26 mouse cellular contexts compared by ENCODE assay signal in genomic region chr19:55377465-55377864, GRCm38 (mm10).
DNase-seq lines count a peak whose midpoint lies in the region; ATAC-seq lines count a peak whose summit lies in the region.
"Had no signal": no experiment of that assay in that cellular context is flagged by ENCODE, and none has a peak within 500 bp of the region (broad histone marks: within the 10 kb centered on the region; RNA-seq: fewer than 3 reads in every experiment).

No protein-coding gene starts in this region.

- intact Hi-C loops in heart, postnatal 10 days (cut with DNase I): no loop called here

- peaks cover 7% of the 10 kb centered on the region; the same call in 1 of the 2 replicates for H3K36me3 ChIP-seq in liver, embryonic 13.5 days
- H3K36me3 ChIP-seq in liver, embryonic 12.5 days: peaks cover 10% of the 10 kb centered on the region
- H3K36me3 ChIP-seq in midbrain, embryonic 14.5 days (ENCODE audit: control insufficient read depth, insufficient read depth, low read length): no peaks in the 10 kb centered on the region
- no peaks in the 10 kb centered on the region for H3K36me3 ChIP-seq in midbrain, embryonic 10.5 days
- no peaks in the 10 kb centered on the region for H3K36me3 ChIP-seq in midbrain, embryonic 16.5 days (ENCODE audit: control insufficient read depth, insufficient read depth, low read length)
- no peaks in the 10 kb centered on the region for H3K36me3 ChIP-seq in midbrain, embryonic 11.5 days (ENCODE audit: control insufficient read depth, insufficient read depth, low read length)
- 0 out of 2 replicates have a peak, but pooled peaks cover 5% of the 10 kb centered on the region for H3K36me3 ChIP-seq in splenic B cell, adult 2 months (ENCODE audit: control insufficient read depth, insufficient read depth, low read length, poor library complexity, severe bottlenecking)
- H3K36me3 ChIP-seq: embryonic facial prominence, embryonic 13.5 days; embryonic facial prominence, embryonic 15.5 days; forebrain, embryonic 10.5 days; forebrain, embryonic 12.5 days had no signal

- WGBS in liver, embryonic 13.5 days (ENCODE audit: insufficient replicate concordance): 45% methylated on average over 4 of the region's 4 CpGs
- 59% methylated on average over 4 of the region's 4 CpGs for WGBS in liver, embryonic 12.5 days (ENCODE audit: insufficient replicate concordance)
- 81% methylated on average over 4 of the region's 4 CpGs for WGBS in midbrain, embryonic 14.5 days
- WGBS in midbrain, embryonic 10.5 days: 89% methylated on average over 4 of the region's 4 CpGs
- 85% methylated on average over 4 of the region's 4 CpGs for WGBS in midbrain, embryonic 16.5 days
- WGBS in midbrain, embryonic 11.5 days: 91% methylated on average over 4 of the region's 4 CpGs

- no peaks in the 10 kb centered on the region for H3K9me3 ChIP-seq in liver, embryonic 13.5 days (replicated peaks)
- no peaks in the 10 kb centered on the region for H3K9me3 ChIP-seq in liver, embryonic 12.5 days (replicated peaks)
- H3K9me3 ChIP-seq in midbrain, embryonic 14.5 days (ENCODE audit: control insufficient read depth, low read length): no peaks in the 10 kb centered on the region
- no peaks in the 10 kb centered on the region for H3K9me3 ChIP-seq in midbrain, embryonic 10.5 days (replicated peaks)
- no peaks in the 10 kb centered on the region for H3K9me3 ChIP-seq in midbrain, embryonic 16.5 days (replicated peaks; ENCODE audit: control insufficient read depth, low read length, poor library complexity, severe bottlenecking)
- no peaks in the 10 kb centered on the region for H3K9me3 ChIP-seq in midbrain, embryonic 11.5 days (ENCODE audit: control insufficient read depth, low read length)
- H3K9me3 ChIP-seq: embryonic facial prominence, embryonic 13.5 days; embryonic facial prominence, embryonic 15.5 days; forebrain, embryonic 10.5 days; forebrain, embryonic 12.5 days had no signal

- H3K4me2 ChIP-seq in liver, embryonic 13.5 days: no peak overlapping the region
- H3K4me2 ChIP-seq in liver, embryonic 12.5 days: no peak overlapping the region
- no peak overlapping the region for H3K4me2 ChIP-seq in midbrain, embryonic 14.5 days (ENCODE audit: low read length)
- H3K4me2 ChIP-seq in midbrain, embryonic 16.5 days (ENCODE audit: low read length): no peak overlapping the region
- no peak overlapping the region for H3K4me2 ChIP-seq in midbrain, embryonic 11.5 days
- H3K4me2 ChIP-seq: embryonic facial prominence, embryonic 13.5 days; embryonic facial prominence, embryonic 15.5 days; forebrain, embryonic 12.5 days had no signal

- no peaks in the 10 kb centered on the region for H3K27me3 ChIP-seq in liver, embryonic 13.5 days
- no peaks in the 10 kb centered on the region for H3K27me3 ChIP-seq in liver, embryonic 12.5 days (replicated peaks)
- H3K27me3 ChIP-seq in midbrain, embryonic 14.5 days (ENCODE audit: control insufficient read depth, insufficient read depth, low read length): no peaks in the 10 kb centered on the region
- no peaks in the 10 kb centered on the region for H3K27me3 ChIP-seq in midbrain, embryonic 10.5 days (ENCODE audit: low read depth, poor library complexity, severe bottlenecking)
- no peaks in the 10 kb centered on the region for H3K27me3 ChIP-seq in midbrain, embryonic 16.5 days (ENCODE audit: control insufficient read depth, insufficient read depth, low read depth, low read length)
- H3K27me3 ChIP-seq in midbrain, embryonic 11.5 days (ENCODE audit: control insufficient read depth, insufficient read depth, low read length): no peaks in the 10 kb centered on the region
- H3K27me3 ChIP-seq in splenic B cell, adult 2 months (ENCODE audit: control insufficient read depth, insufficient read depth, low read length, poor library complexity, severe bottlenecking): no peaks in the 10 kb centered on the region
- H3K27me3 ChIP-seq: embryonic facial prominence, embryonic 13.5 days; embryonic facial prominence, embryonic 15.5 days; Patski had no signal

- ATAC-seq in liver, embryonic 13.5 days (ENCODE audit: low read depth): 0 out of 2 replicates have a peak, but pooled peaks have one; percentile 54
- ATAC-seq in liver, embryonic 12.5 days: no peak
- ATAC-seq in midbrain, embryonic 14.5 days (ENCODE audit: low FRiP score, low TSS enrichment): no peak
- ATAC-seq in midbrain, embryonic 16.5 days: peak; percentile 46; the same call in 1 of the 2 replicates
- ATAC-seq in midbrain, embryonic 11.5 days (ENCODE audit: low FRiP score): no peak
- ATAC-seq: activated CD4-positive, CD25-positive, alpha-beta regulatory T cell, adult 4 months; forebrain, embryonic 14.5 days; forebrain, embryonic 16.5 days; Patski had no signal

- no peak overlapping the region for H3K9ac ChIP-seq in liver, embryonic 13.5 days
- no peak overlapping the region for H3K9ac ChIP-seq in liver, embryonic 12.5 days
- no peak overlapping the region for H3K9ac ChIP-seq in midbrain, embryonic 14.5 days (replicated peaks; ENCODE audit: low read length)
- no peak overlapping the region for H3K9ac ChIP-seq in midbrain, embryonic 16.5 days (ENCODE audit: low read depth, low read length)
- no peak overlapping the region for H3K9ac ChIP-seq in midbrain, embryonic 11.5 days (ENCODE audit: low read length)
- H3K9ac ChIP-seq: embryonic facial prominence, embryonic 13.5 days; embryonic facial prominence, embryonic 15.5 days; forebrain, embryonic 12.5 days had no signal

- H3K27ac ChIP-seq in liver, embryonic 13.5 days: no peak overlapping the region
- no peak overlapping the region for H3K27ac ChIP-seq in liver, embryonic 12.5 days
- peak overlapping the region; percentile 56; the same call in 1 of the 2 replicates for H3K27ac ChIP-seq in midbrain, embryonic 14.5 days (replicated peaks; ENCODE audit: low read depth, low read length)
- H3K27ac ChIP-seq in midbrain, embryonic 10.5 days (replicated peaks): no peak overlapping the region
- H3K27ac ChIP-seq in midbrain, embryonic 16.5 days (ENCODE audit: low read length): peak overlapping the region; percentile 69
- H3K27ac ChIP-seq in midbrain, embryonic 11.5 days (ENCODE audit: low read depth, low read length): no peak overlapping the region
- H3K27ac ChIP-seq: embryonic facial prominence, embryonic 13.5 days; embryonic facial prominence, embryonic 15.5 days; forebrain, embryonic 10.5 days; forebrain, embryonic 12.5 days had no signal

- no peak overlapping the region for H3K4me3 ChIP-seq in liver, embryonic 13.5 days (replicated peaks)
- no peak overlapping the region for H3K4me3 ChIP-seq in liver, embryonic 12.5 days
- H3K4me3 ChIP-seq in midbrain, embryonic 14.5 days (replicated peaks; ENCODE audit: low read depth, low read length): no peak overlapping the region
- H3K4me3 ChIP-seq in midbrain, embryonic 10.5 days: no peak overlapping the region
- H3K4me3 ChIP-seq in midbrain, embryonic 16.5 days (ENCODE audit: low read depth, low read length): no peak overlapping the region
- no peak overlapping the region for H3K4me3 ChIP-seq in midbrain, embryonic 11.5 days (ENCODE audit: low read depth, low read length)
- H3K4me3 ChIP-seq: embryonic facial prominence, embryonic 13.5 days; embryonic facial prominence, embryonic 15.5 days; erythroblast, embryonic 14.5 days; forebrain, embryonic 10.5 days; forebrain, embryonic 12.5 days had no signal

- DNase-seq in liver, embryonic 13.5 days: no peak
- peak; percentile 33 for DNase-seq in midbrain, embryonic 14.5 days
- DNase-seq in midbrain, embryonic 10.5 days (ENCODE audit: low spot score): no peak
- DNase-seq in midbrain, embryonic 11.5 days (ENCODE audit: low spot score, missing footprints): no peak
- DNase-seq in splenic B cell, adult 2 months (ENCODE audit: low read depth, low spot score): peak; percentile 5
- no peak for DNase-seq in heart, postnatal 10 days
- DNase-seq: adrenal gland, adult 8-10 months; adrenal gland, postnatal 14 days; adrenal gland, postnatal 36 days; cerebellum, adult 11-12 months; cerebellum, adult 2 months; cerebellum, adult 9-11 months; cerebellum, postnatal 14 days; cerebellum, postnatal 36 days; embryo, embryonic 11 days had no signal

- peaks cover 28% of the 10 kb centered on the region for H3K4me1 ChIP-seq in liver, embryonic 13.5 days (replicated peaks)
- peaks cover 14% of the 10 kb centered on the region for H3K4me1 ChIP-seq in liver, embryonic 12.5 days
- peaks cover 22% of the 10 kb centered on the region for H3K4me1 ChIP-seq in midbrain, embryonic 14.5 days (ENCODE audit: control insufficient read depth, insufficient read depth, low read length)
- peaks cover 41% of the 10 kb centered on the region for H3K4me1 ChIP-seq in midbrain, embryonic 10.5 days
- H3K4me1 ChIP-seq in midbrain, embryonic 16.5 days (ENCODE audit: control insufficient read depth, insufficient read depth, low read length): peaks cover 19% of the 10 kb centered on the region
- H3K4me1 ChIP-seq in midbrain, embryonic 11.5 days (ENCODE audit: control insufficient read depth, insufficient read depth, low read length): peaks cover 24% of the 10 kb centered on the region

Comparison
In these comparisons a context has a peak if more than half of its experiments do, and no peak if none do; other contexts are left out.
1. ATAC-seq: peak in liver, embryonic 13.5 days (single experiment) and midbrain, embryonic 16.5 days (single experiment); none in liver, embryonic 12.5 days (single experiment), midbrain, embryonic 14.5 days (single experiment) and midbrain, embryonic 11.5 days (single experiment).
2. DNase-seq: peak in midbrain, embryonic 14.5 days (single experiment) and splenic B cell, adult 2 months (single experiment); none in liver, embryonic 13.5 days (single experiment), midbrain, embryonic 10.5 days (single experiment), midbrain, embryonic 11.5 days (single experiment) and heart, postnatal 10 days (0 of 2).
3. H3K27ac ChIP-seq: peak in midbrain, embryonic 14.5 days (single experiment) and midbrain, embryonic 16.5 days (single experiment); none in liver, embryonic 13.5 days (single experiment), liver, embryonic 12.5 days (single experiment), midbrain, embryonic 10.5 days (single experiment) and midbrain, embryonic 11.5 days (single experiment).